Mouse (Mus musculus): ENCODE results near the gene Sdsl.
A peak's percentile ranks its signal among the peaks of the same experiment; 100 is the strongest.

Gene Sdsl

DNA sequence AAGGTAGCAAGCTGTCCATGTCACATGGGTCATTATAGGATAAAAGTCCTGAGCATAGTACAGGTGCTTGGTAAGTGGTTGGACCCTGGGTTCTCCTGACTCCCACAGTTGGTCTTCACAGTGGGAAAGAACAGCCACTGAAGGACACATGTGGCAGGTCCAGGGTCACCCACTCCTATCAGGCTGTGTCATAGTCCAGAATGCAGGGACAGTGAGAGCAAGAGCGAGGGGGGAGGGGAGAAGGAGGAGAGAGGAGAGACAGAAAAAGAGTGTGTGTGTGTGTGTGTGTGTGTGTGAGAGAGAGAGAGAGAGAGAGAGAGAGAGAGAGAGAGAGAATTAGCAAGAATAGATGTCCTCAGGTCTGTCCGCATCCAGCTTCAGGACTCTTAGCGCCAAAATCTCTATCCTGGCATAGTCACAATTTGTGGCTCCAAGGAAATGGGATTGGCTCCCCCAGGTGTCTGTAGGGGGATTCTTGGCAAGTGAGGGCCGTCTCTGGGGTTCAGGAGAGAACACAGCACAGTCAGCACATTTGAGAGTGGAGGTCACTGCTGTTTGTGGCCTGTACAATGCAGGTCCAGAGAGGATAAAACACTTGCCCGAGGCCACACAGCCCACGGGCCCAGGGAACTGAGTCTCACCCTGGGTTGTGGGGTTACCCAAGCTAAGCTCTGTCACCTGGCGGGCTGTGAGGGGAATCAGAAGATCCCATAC lies 15.6 kb downstream of the Sdsl start:
- DNase-seq (ENCODE audit: low read depth, low spot score): no peak

GRCm38 (mm10) chr5:120456253-120456652 lies 16.4 kb downstream of the Sdsl start:
- DNase-seq (ENCODE audit: low read depth, low spot score): no peak

- DNase-seq (ENCODE audit: low read depth, low spot score): no peak
Measured at GRCm38 (mm10) chr5:120454756-120455337, 17.8 kb downstream of the Sdsl start.

- no peak for DNase-seq (ENCODE audit: low read depth, low spot score)
Measured at GRCm38 (mm10) chr5:120447305-120447704, 25.3 kb downstream of the Sdsl start.

GRCm38 (mm10) chr5:120440733-120441132 lies 31.9 kb downstream of the Sdsl start:
- DNase-seq (ENCODE audit: low read depth, low spot score): peak; percentile 46

GRCm38 (mm10) chr5:120439887-120440670 lies 32.5 kb downstream of the Sdsl start:
- DNase-seq (ENCODE audit: low read depth, low spot score): no peak

DNA sequence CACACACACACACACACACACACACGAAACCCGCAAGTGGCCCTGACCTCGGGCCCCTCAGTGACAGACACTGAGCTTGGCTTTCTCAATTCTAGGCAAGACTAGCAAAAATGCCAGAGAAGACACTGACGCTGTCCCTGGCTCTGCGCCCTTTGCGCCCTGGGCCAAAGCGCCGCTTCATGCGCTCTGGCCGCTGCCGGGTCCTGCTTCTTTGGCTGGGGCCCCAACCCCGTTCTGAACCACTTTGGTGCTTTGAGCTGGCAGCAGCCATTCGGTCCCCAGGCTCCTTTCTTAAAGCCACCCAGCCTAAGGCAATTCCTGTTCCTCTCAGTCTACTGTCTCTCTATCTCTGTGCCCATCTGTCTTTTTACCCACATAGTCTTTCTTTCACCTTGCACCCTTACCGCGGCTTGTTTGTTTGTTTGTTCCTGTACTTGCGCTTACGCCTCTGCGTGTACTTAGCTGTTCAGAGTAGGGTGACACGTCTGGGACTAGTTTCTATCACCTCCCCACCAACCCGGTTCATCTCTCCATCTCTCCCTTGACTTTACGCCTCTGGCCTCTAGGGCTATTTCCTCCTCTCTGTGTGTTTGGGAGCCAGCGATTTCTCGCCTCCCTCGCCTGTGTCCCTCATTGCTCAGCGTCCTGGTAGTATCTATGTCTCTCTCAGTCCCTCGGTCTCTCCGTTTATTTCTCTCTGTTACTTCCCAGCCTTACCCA lies 33.5 kb downstream of the Sdsl start:
- DNase-seq (ENCODE audit: low read depth, low spot score): no peak

DNA sequence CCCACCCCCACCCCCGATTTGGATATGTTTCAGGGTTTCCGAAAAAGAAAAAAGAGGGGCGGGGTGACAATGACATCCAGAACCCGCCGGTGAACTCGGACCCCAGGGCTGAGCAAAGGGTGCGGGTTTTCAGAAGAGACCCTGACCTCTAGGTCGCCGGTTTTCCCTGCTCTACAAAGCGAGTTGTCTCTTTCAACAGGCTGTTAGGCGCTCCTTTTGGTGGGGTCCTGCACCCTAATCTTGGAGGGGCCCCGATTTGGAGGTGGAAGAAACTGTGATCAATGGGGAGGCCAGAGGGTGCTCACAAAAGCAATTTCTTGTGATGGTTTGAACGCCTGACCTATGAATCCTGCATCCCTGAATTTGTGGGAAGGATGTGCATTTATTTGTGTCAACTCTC lies 34.1 kb downstream of the Sdsl start:
- DNase-seq (ENCODE audit: low read depth, low spot score): no peak

DNA sequence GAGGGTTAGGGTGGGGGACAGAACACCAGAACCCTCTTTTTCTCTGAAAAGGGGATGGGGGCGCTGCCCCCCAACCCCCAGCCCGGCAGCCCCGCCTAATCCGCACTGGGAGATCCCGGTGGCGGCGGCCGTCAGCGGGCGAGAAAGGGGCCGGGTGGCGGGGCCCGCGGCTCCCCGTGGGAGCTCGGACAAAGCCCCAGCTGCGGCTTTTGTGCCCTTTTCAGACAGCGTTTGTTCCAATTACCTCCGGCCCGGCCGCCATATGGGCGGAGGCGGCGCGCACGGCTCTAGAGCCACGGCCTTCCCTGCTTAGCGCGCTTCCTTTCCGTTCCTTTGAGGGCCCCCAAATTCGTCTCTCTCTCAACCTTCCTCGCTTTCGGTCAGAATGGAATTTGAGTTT lies 34.6 kb downstream of the Sdsl start:
- DNase-seq (ENCODE audit: low read depth, low spot score): no peak

- DNase-seq (ENCODE audit: low read depth, low spot score): no peak
Measured at GRCm38 (mm10) chr5:120437539-120437938, 35.1 kb downstream of the Sdsl start.

GRCm38 (mm10) chr5:120436885-120437495 lies 35.6 kb downstream of the Sdsl start:
- no peak for DNase-seq (ENCODE audit: low read depth, low spot score)

- no peak for DNase-seq (ENCODE audit: low read depth, low spot score)
Measured at GRCm38 (mm10) chr5:120435731-120436501, 36.7 kb downstream of the Sdsl start.

DNA sequence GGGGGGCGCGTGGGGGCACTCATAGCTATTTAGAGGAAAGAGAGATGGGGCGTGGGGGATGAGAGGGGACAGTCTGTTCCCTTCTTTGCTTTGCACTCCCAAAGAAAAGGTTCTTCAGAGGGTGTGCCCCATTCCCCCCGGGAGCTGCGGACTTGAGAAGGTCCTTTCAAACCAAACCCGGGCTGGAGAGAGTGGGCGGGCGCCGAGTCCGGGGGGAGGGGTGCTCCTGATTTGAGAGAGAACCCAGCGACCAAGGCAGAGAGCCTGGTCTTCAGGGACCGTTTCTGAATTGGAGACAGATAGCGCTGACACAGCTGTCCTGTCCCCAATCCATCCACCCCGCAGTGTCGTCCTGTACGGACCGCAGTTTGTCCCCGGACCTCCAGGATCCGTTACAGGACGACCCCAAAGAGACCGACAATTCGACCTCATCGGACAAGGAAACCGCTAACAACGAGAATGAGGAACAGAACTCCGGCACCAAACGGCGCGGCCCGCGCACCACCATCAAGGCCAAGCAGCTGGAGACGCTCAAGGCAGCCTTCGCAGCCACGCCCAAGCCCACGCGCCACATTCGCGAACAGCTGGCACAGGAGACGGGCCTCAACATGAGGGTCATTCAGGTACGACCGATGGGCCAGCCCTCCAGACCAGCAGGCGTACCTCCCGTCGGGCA lies 37.5 kb downstream of the Sdsl start:
- no peak for DNase-seq (ENCODE audit: low read depth, low spot score)

DNA sequence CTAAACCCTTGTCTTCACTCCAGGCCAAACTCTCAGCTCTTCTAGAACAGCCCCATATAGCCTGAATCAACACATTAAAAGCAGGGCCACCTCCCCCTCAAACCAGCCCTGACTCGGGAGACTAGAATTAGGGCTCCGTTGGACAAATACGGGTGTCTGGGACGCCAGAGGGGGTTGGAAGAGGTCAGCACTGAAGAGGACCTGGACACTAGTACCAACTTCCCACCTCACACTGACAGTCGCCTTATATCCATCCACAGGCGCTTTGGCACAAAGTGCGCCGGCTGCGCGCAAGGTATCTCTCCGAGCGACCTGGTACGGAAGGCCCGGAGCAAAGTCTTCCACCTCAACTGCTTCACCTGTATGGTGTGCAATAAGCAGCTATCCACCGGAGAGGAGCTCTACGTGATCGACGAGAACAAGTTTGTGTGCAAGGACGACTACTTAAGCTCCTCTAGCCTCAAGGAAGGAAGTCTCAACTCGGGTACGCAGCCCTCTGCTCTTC lies 38.3 kb downstream of the Sdsl start:
- DNase-seq (ENCODE audit: low read depth, low spot score): no peak

GRCm38 (mm10) chr5:120433135-120433760 lies 39.4 kb downstream of the Sdsl start:
- no peak for DNase-seq (ENCODE audit: low read depth, low spot score)

DNA sequence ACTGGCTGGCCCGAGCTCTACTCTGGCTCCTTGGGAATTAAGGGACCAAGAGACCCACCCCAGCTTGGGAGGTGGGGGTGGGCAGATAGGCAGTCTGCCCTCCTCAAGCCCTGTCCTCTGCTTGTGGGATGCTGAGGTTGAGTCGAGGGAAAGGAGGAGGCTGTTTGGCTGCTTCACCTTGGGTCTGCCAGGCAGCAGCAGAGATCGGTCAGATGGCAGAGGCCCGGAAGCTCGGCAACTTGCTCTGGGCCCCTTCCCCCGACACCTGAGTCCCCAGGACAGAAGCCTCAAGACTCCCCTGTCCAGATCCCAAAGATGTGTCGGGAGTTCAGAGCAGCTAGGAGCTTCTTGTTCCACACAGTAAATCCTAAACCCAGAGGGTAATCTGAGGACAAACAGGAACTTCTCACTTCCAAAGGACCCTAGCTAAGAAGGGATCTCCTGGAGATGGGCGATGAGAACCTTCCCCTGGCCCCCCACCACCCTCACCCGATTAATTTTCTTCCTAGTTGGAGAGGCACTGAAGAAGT lies 40.1 kb downstream of the Sdsl start:
- no peak for DNase-seq (ENCODE audit: low read depth, low spot score)

GRCm38 (mm10) chr5:120431649-120432485 lies 40.7 kb downstream of the Sdsl start, which contains the start of gene Lhx5:
Gene Lhx5 (plus strand): TSS chr5:120431699.
- no peak for DNase-seq (ENCODE audit: low read depth, low spot score)

- no peak for DNase-seq (ENCODE audit: low read depth, low spot score)
Measured at GRCm38 (mm10) chr5:120431001-120431583, 41.5 kb downstream of the Sdsl start.
